Mouse (Mus musculus): ENCODE results near the gene Kcnma1. TPM values are rescaled to one million over a fixed set of nuclear protein-coding genes. Genes with fewer than 3 reads are reported as not detected.
A peak's percentile ranks its signal among the peaks of the same experiment; 100 is the strongest.

Gene Kcnma1
- polyA plus RNA-seq, 1 experiment from 2014 or later: 22.1 TPM

GRCm38 (mm10) chr14:23854946-23855345 is 159.3 kb downstream of the Kcnma1 start:
- Histone ChIP-seq H3K4me1 (no peaks in the 10 kb centered on the region), H3K9ac (replicated peaks) (no peak overlapping the region), H3K4me3 (replicated peaks) (no peak overlapping the region), H3K27ac (replicated peaks) (no peak overlapping the region), H3K4me2 (no peak overlapping the region), H3K9me3 (replicated peaks) (no peaks in the 10 kb centered on the region), H3K36me3 (no peaks in the 10 kb centered on the region), H3K27me3 (replicated peaks) (no peaks in the 10 kb centered on the region)
- 61% methylated on average over 2 of the region's 2 CpGs for WGBS
- ATAC-seq (ENCODE audit: low FRiP score): no peak

GRCm38 (mm10) chr14:23848529-23849141 is 165.7 kb downstream of the Kcnma1 start:
- H3K4me3 ChIP-seq (replicated peaks): no peak overlapping the region
- no peak overlapping the region for H3K9ac ChIP-seq (replicated peaks)
- H3K4me2 ChIP-seq: no peak overlapping the region
- H3K27me3 ChIP-seq (replicated peaks): no peaks in the 10 kb centered on the region
- peaks cover 16% of the 10 kb centered on the region for H3K4me1 ChIP-seq
- H3K27ac ChIP-seq (replicated peaks): peak overlapping the region; percentile 60
- peak; percentile 83 for ATAC-seq (ENCODE audit: low FRiP score)
- no peaks in the 10 kb centered on the region for H3K36me3 ChIP-seq
- no peaks in the 10 kb centered on the region for H3K9me3 ChIP-seq (replicated peaks)
- 8% methylated on average over 6 of the region's 6 CpGs for WGBS

- WGBS: 71% methylated on average over 4 of the region's 4 CpGs
- Histone ChIP-seq H3K27ac (replicated peaks) (no peak overlapping the region), H3K4me2 (no peak overlapping the region), H3K9ac (replicated peaks) (no peak overlapping the region), H3K9me3 (replicated peaks) (no peaks in the 10 kb centered on the region), H3K4me1 (peaks cover 16% of the 10 kb centered on the region), H3K27me3 (replicated peaks) (no peaks in the 10 kb centered on the region), H3K36me3 (no peaks in the 10 kb centered on the region), H3K4me3 (replicated peaks) (no peak overlapping the region)
- no peak for ATAC-seq (ENCODE audit: low FRiP score)
Measured at GRCm38 (mm10) chr14:23846706-23847105, 167.6 kb downstream of the Kcnma1 start.

- H3K4me2 ChIP-seq: no peak overlapping the region
- 75% methylated on average over 3 of the region's 3 CpGs for WGBS
Measured at GRCm38 (mm10) chr14:23842025-23842424, 172.3 kb downstream of the Kcnma1 start.

GRCm38 (mm10) chr14:23839613-23840012 is 174.7 kb downstream of the Kcnma1 start:
- no peak overlapping the region for H3K4me2 ChIP-seq
- no peaks in the 10 kb centered on the region for H3K36me3 ChIP-seq
- H3K4me3 ChIP-seq (replicated peaks): no peak overlapping the region
- no peak for ATAC-seq (ENCODE audit: low FRiP score)
- peaks cover 24% of the 10 kb centered on the region for H3K4me1 ChIP-seq
- no peak overlapping the region for H3K27ac ChIP-seq (replicated peaks)
- 83% methylated on average over 5 of the region's 5 CpGs for WGBS
- H3K9ac ChIP-seq (replicated peaks): no peak overlapping the region
- H3K9me3 ChIP-seq (replicated peaks): no peaks in the 10 kb centered on the region
- H3K27me3 ChIP-seq (replicated peaks): no peaks in the 10 kb centered on the region

More at GRCm38 (mm10) chr14:23842025-23842424, 172.3 kb downstream of the Kcnma1 start:
- Histone ChIP-seq H3K27me3 (replicated peaks) (no peaks in the 10 kb centered on the region), H3K27ac (replicated peaks) (no peak overlapping the region), H3K9me3 (replicated peaks) (no peaks in the 10 kb centered on the region), H3K4me1 (0 out of 2 replicates have a peak, but pooled peaks cover 5% of the 10 kb centered on the region), H3K4me3 (replicated peaks) (no peak overlapping the region), H3K9ac (replicated peaks) (no peak overlapping the region), H3K36me3 (no peaks in the 10 kb centered on the region)
- no peak for ATAC-seq (ENCODE audit: low FRiP score)

DNA sequence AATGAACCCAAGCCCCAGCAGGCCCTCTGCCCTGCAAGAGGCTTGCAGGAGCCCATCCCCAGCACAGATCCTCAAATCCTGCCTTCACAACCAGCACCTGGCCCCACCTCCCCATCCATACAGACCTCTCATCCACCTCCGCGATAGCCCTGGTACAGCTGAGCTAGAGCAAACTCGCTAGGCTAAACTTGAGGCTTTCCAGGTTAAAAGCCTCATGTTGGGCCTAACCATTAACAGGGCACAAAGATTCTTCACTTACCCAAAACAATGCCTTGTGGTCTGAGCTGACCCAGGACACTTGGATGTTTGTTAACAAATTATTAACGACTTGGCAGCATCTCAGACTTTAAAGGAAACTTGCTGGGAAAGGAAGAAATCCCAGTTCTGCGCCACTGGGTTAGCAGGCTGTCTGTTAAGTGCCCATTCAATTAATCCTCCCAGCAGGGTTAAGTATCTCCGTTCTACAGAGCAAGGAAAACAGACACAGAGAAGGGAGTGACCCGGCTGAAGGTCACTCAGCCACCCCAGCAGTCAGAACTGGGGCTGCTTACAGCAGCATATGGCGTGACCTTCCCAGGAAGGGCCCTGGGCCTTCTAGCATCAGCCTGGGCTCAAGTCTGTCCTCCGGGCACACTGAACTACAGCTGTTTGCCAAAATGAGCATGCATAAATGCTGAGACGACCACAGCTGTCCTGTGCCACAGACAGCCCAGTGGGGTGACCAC is 178.7 kb downstream of the Kcnma1 start:
- peaks cover 36% of the 10 kb centered on the region for H3K4me1 ChIP-seq
- no peaks in the 10 kb centered on the region for H3K9me3 ChIP-seq (replicated peaks)
- no peaks in the 10 kb centered on the region for H3K36me3 ChIP-seq
- no peak overlapping the region for H3K4me3 ChIP-seq (replicated peaks)
- peak overlapping the region; percentile 7; the same call in 1 of the 2 replicates for H3K27ac ChIP-seq (replicated peaks)
- WGBS: 39% methylated on average over 10 of the region's 10 CpGs
- H3K4me2 ChIP-seq: no peak overlapping the region
- ATAC-seq (ENCODE audit: low FRiP score): peak; percentile 60
- no peak overlapping the region for H3K9ac ChIP-seq (replicated peaks)
- no peaks in the 10 kb centered on the region for H3K27me3 ChIP-seq (replicated peaks)

GRCm38 (mm10) chr14:23831284-23831683 is 183.0 kb downstream of the Kcnma1 start:
- no peak overlapping the region for H3K9ac ChIP-seq (replicated peaks)
- no peak for ATAC-seq (ENCODE audit: low FRiP score)
- H3K4me3 ChIP-seq (replicated peaks): no peak overlapping the region
- no peaks in the 10 kb centered on the region for H3K36me3 ChIP-seq
- peak overlapping the region; percentile 63 for H3K27ac ChIP-seq (replicated peaks)
- H3K4me2 ChIP-seq: no peak overlapping the region
- H3K4me1 ChIP-seq: peaks cover 30% of the 10 kb centered on the region
- H3K27me3 ChIP-seq (replicated peaks): no peaks in the 10 kb centered on the region
- no peaks in the 10 kb centered on the region for H3K9me3 ChIP-seq (replicated peaks)
- 24% methylated on average over 5 of the region's 5 CpGs for WGBS

- no peak for ATAC-seq (ENCODE audit: low FRiP score)
Measured at GRCm38 (mm10) chr14:23830316-23830715, 184.0 kb downstream of the Kcnma1 start.

DNA sequence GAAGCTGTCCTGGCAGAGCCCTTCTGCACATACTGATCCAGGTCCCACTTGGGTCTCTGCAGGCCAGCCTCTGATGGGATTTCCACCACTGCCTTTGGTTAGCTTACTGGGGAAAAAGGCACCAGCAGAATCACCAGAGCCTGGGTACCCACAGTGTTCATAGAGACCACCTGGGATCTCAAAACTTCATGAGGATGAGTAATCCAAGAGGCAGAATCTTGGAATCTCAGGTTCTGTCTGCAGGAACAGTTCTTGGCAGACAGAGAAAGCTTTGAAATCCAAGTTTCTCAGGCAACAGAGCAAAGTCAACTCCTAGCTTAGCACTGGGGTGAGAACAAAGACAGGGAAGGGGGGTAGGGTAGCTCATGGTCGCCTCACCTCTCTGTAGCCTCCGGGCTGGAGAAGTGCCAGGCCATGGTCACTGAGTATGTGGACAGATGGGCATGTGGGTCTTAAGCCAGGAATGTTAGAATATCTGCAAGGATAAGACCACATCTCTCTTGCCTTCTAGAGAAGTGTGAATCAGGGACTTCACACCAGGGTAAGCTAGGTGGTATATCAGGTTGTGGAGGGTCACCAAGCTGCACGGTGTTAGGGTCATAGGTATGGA is 185.5 kb downstream of the Kcnma1 start:
- Histone ChIP-seq H3K4me1 (peaks cover 18% of the 10 kb centered on the region), H3K36me3 (no peaks in the 10 kb centered on the region), H3K4me2 (no peak overlapping the region), H3K9ac (replicated peaks) (no peak overlapping the region), H3K9me3 (replicated peaks) (no peaks in the 10 kb centered on the region), H3K27ac (replicated peaks) (no peak overlapping the region), H3K27me3 (replicated peaks) (no peaks in the 10 kb centered on the region), H3K4me3 (replicated peaks) (no peak overlapping the region)
- 86% methylated on average over 3 of the region's 3 CpGs for whole genome bisulfite sequencing
- no peak for ATAC-seq (ENCODE audit: low FRiP score)

More at GRCm38 (mm10) chr14:23830316-23830715, 184.0 kb downstream of the Kcnma1 start:
- Histone ChIP-seq H3K27ac (replicated peaks) (no peak overlapping the region; the same call in 1 of the 2 replicates), H3K9me3 (replicated peaks) (no peaks in the 10 kb centered on the region), H3K4me1 (peaks cover 22% of the 10 kb centered on the region), H3K36me3 (no peaks in the 10 kb centered on the region), H3K4me2 (no peak overlapping the region), H3K27me3 (replicated peaks) (no peaks in the 10 kb centered on the region), H3K4me3 (replicated peaks) (no peak overlapping the region), H3K9ac (replicated peaks) (no peak overlapping the region)
- WGBS: 17% methylated on average over 4 of the region's 4 CpGs

GRCm38 (mm10) chr14:23824937-23825336 is 189.4 kb downstream of the Kcnma1 start:
- Histone ChIP-seq H3K36me3 (no peaks in the 10 kb centered on the region), H3K4me1 (peaks cover 9% of the 10 kb centered on the region; the same call in 1 of the 2 replicates), H3K4me3 (replicated peaks) (no peak overlapping the region), H3K9me3 (replicated peaks) (no peaks in the 10 kb centered on the region), H3K27me3 (replicated peaks) (no peaks in the 10 kb centered on the region), H3K9ac (replicated peaks) (no peak overlapping the region), H3K4me2 (no peak overlapping the region), H3K27ac (replicated peaks) (no peak overlapping the region)
- 90% methylated on average over 2 of the region's 2 CpGs for WGBS
- ATAC-seq (ENCODE audit: low FRiP score): no peak

DNA sequence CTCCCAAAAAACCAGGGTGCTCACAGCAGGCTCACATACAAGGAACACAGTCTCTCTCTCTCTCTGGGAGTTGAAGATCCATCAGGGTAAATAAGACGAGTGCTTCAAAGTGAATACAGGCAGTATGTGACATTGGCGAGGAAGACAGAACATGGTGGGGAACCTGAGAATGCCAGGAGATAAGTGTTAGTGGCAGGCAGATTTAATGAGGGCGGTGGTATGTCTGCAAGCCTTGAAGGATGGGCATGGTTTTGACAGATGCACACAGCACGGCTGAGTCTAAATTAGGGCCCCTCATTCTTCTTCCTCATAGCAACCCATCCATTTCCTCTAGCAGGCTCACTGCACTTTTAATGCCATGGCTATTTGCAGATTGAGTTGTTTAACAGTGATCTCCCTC is 190.0 kb downstream of the Kcnma1 start:
- Histone ChIP-seq H3K27ac (replicated peaks) (no peak overlapping the region), H3K4me2 (no peak overlapping the region), H3K4me1 (peaks cover 9% of the 10 kb centered on the region; the same call in 1 of the 2 replicates), H3K9ac (replicated peaks) (no peak overlapping the region), H3K9me3 (replicated peaks) (no peaks in the 10 kb centered on the region), H3K36me3 (no peaks in the 10 kb centered on the region), H3K27me3 (replicated peaks) (no peaks in the 10 kb centered on the region), H3K4me3 (replicated peaks) (no peak overlapping the region)
- 67% methylated on average over 4 of the region's 4 CpGs for WGBS
- ATAC-seq (ENCODE audit: low FRiP score): no peak

DNA sequence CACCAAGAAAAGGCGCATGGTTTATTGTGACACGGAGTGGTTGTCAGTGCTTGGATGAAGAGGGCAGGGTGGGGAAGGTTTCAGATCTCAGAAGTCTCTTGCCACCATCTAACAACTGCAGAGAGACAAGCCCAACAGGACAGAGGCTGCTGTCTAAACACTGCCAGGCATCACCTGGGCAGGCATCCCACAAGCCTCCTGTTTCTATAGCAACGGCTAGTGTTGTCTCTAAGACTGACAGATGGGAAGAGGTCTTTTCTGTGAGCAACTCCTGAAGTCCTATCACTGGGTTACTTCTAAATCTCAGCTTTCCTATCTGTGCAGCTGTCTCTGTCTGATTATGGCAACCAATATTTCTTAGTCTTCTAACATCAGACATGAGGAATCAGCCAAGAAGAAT is 196.7 kb downstream of the Kcnma1 start:
- ATAC-seq (ENCODE audit: low FRiP score): no peak
- whole genome bisulfite sequencing: 96% methylated on average over 3 of the region's 3 CpGs
- H3K36me3 ChIP-seq: no peaks in the 10 kb centered on the region
- no peak overlapping the region for H3K4me2 ChIP-seq
- H3K4me3 ChIP-seq (replicated peaks): no peak overlapping the region
- no peak overlapping the region for H3K27ac ChIP-seq (replicated peaks)
- no peak overlapping the region for H3K9ac ChIP-seq (replicated peaks)
- H3K9me3 ChIP-seq (replicated peaks): no peaks in the 10 kb centered on the region
- H3K27me3 ChIP-seq (replicated peaks): no peaks in the 10 kb centered on the region
- H3K4me1 ChIP-seq: no peaks in the 10 kb centered on the region

All from neural tube, embryonic 15.5 days (tissue).